Mouse (Mus musculus) urinary bladder, postnatal 4 days (tissue): Measurements from ENCODE around the gene Rhoc.

Experiments used
- DNase-seq, 2 experiments: peaks; one replicate each; pipeline ENCODE4 v3.0.0; 2021 to 2022; ENCODE audit warnings: low spot score in 2 of 2

Gene Rhoc

GRCm38 (mm10) chr3:104816130-104816529 lies 28.0 kb downstream of the Rhoc start:
- no peak for DNase-seq

GRCm38 (mm10) chr3:104817481-104817990 lies 29.4 kb downstream of the Rhoc start:
- DNase-seq: peak in 1 of 2 experiments; percentile 64

- DNase-seq: peak; percentile 78 to 80
These were observed 30.0 kb downstream of the Rhoc start, which contains the start of gene Mov10 for GRCm38 (mm10) chr3:104817991-104818748. Gene Mov10, minus strand, starts transcription at chr3:104818563.

GRCm38 (mm10) chr3:104818749-104819134 lies 30.6 kb downstream of the Rhoc start:
- no peak for DNase-seq

- DNase-seq: no peak
These were observed 32.3 kb downstream of the Rhoc start for GRCm38 (mm10) chr3:104820426-104820825.

GRCm38 (mm10) chr3:104822413-104822812 lies 34.2 kb downstream of the Rhoc start:
- no peak for DNase-seq

GRCm38 (mm10) chr3:104835797-104836196 lies 47.6 kb downstream of the Rhoc start:
- DNase-seq: no peak

- no peak for DNase-seq
These were observed 52.9 kb downstream of the Rhoc start for GRCm38 (mm10) chr3:104841049-104841448.
